Mouse (Mus musculus) left cerebral cortex, adult 8-10 months (tissue): Measurements from ENCODE around the gene Acly. TPM values are rescaled to one million over a fixed set of nuclear protein-coding genes. Genes with fewer than 3 reads are reported as not detected.

Source experiments
- DNase-seq, 2 experiments: peaks; one replicate each; pipeline ENCODE4 v3.0.0; 2022; ENCODE audit warnings: low spot score in 2 of 2
- total RNA-seq, 4 experiments: library from RNA; stranded (reverse); gene quantifications; 2 replicates each; pipeline ENCODE4 v1.2.4; 2022

The Acly gene
- total RNA-seq: 100 to 1,000 TPM; 150 to 164 (median 156) TPM

GRCm38 (mm10) chr11:100527458-100528374, at the start of gene Acly:
TSS of gene Acly (minus strand) at chr11:100528000.
- peak; percentile 94 to 99 for DNase-seq

- no peak for DNase-seq
Measured at GRCm38 (mm10) chr11:100576256-100576655, 48.5 kb upstream of the Acly start.

- DNase-seq: peak in 1 of 2 experiments; percentile 84
Measured at GRCm38 (mm10) chr11:100575484-100575855, 47.7 kb upstream of the Acly start.

- DNase-seq: peak; percentile 50 to 66
Measured at GRCm38 (mm10) chr11:100574708-100575483, 47.1 kb upstream of the Acly start, which contains the start of gene Cnp. TSS of gene Cnp (plus strand) at chr11:100574904.

GRCm38 (mm10) chr11:100574188-100574587, 46.4 kb upstream of the Acly start:
- DNase-seq: no peak

- DNase-seq: peak; percentile 53 to 57
Measured at GRCm38 (mm10) chr11:100571202-100571567, 43.4 kb upstream of the Acly start.

GRCm38 (mm10) chr11:100570430-100571201, 42.8 kb upstream of the Acly start:
- peak; percentile 49 to 52 for DNase-seq

- DNase-seq: no peak
Measured at GRCm38 (mm10) chr11:100569789-100570188, 42.0 kb upstream of the Acly start.

- DNase-seq: no peak
Measured at GRCm38 (mm10) chr11:100568692-100569091, 40.9 kb upstream of the Acly start.

- no peak for DNase-seq
Measured at GRCm38 (mm10) chr11:100567815-100568245, 40.0 kb upstream of the Acly start.

GRCm38 (mm10) chr11:100567229-100567628, 39.4 kb upstream of the Acly start:
- no peak for DNase-seq

- DNase-seq: no peak
Measured at GRCm38 (mm10) chr11:100564703-100565102, 36.9 kb upstream of the Acly start.

GRCm38 (mm10) chr11:100564297-100564696, 36.5 kb upstream of the Acly start:
- peak in 1 of 2 experiments; percentile 84 for DNase-seq

GRCm38 (mm10) chr11:100561748-100562147, 33.9 kb upstream of the Acly start:
- DNase-seq: no peak

- DNase-seq: no peak
Measured at GRCm38 (mm10) chr11:100559476-100559875, 31.7 kb upstream of the Acly start.

GRCm38 (mm10) chr11:100557563-100557962, 29.8 kb upstream of the Acly start:
- DNase-seq: no peak

GRCm38 (mm10) chr11:100555583-100555982, 27.8 kb upstream of the Acly start:
- peak in 1 of 2 experiments; percentile 64 for DNase-seq

GRCm38 (mm10) chr11:100552842-100553241, 25.0 kb upstream of the Acly start:
- no peak for DNase-seq

GRCm38 (mm10) chr11:100550101-100550500, 22.3 kb upstream of the Acly start:
- DNase-seq: no peak

- no peak for DNase-seq
Measured at GRCm38 (mm10) chr11:100549466-100549865, 21.7 kb upstream of the Acly start.

GRCm38 (mm10) chr11:100548141-100548540, 20.3 kb upstream of the Acly start:
- DNase-seq: no peak
